Mouse (Mus musculus) lung, embryonic 15.5 days (tissue): ENCODE results near the gene Tmem214. TPM values are rescaled to one million over a fixed set of nuclear protein-coding genes. Genes with fewer than 3 reads are reported as not detected.

ENCODE experiments used
- ATAC-seq: fragments of 200-750 bp; cut with Nextera tagmentation; 2 replicates; pipeline ENCODE4 v1.8.0; 2017; ENCODE audit warnings: moderate number of reproducible peaks, borderline replicate concordance; ENCODE audit not compliant: low FRiP score, low TSS enrichment; ENCODE audit errors: extremely low read depth
- H3K27ac ChIP-seq: fragments of 300-500 bp; sonication (generic); 2 replicates; pipeline ENCODE4 v1.5.1; 2015; ENCODE audit warnings: moderate library complexity, mild to moderate bottlenecking, inconsistent platforms
- H3K27me3 ChIP-seq: fragments of 300-500 bp; sonication (generic); 2 replicates; pipeline ENCODE4 v1.6.1; 2015; ENCODE audit warnings: inconsistent platforms
- H3K36me3 ChIP-seq: fragments of 300-500 bp; sonication (generic); 2 replicates; pipeline ENCODE4 v1.6.1; 2015; ENCODE audit warnings: inconsistent platforms
- H3K4me1 ChIP-seq: fragments of 300-500 bp; sonication (generic); 2 replicates; pipeline ENCODE4 v1.6.1; 2015; ENCODE audit warnings: inconsistent platforms
- H3K4me2 ChIP-seq: fragments of 300-500 bp; sonication (generic); 2 replicates; pipeline ENCODE4 v1.6.1; 2015; ENCODE audit warnings: inconsistent platforms, mild to moderate bottlenecking, moderate library complexity
- H3K4me3 ChIP-seq: fragments of 300-500 bp; sonication (generic); 2 replicates; pipeline ENCODE4 v1.5.1; 2015; ENCODE audit warnings: mild to moderate bottlenecking, inconsistent platforms
- H3K9ac ChIP-seq: fragments of 300-500 bp; sonication (generic); 2 replicates; pipeline ENCODE4 v1.6.1; 2015; ENCODE audit warnings: inconsistent platforms
- H3K9me3 ChIP-seq: fragments of 300-500 bp; sonication (generic); 2 replicates; pipeline ENCODE4 v1.6.1; 2016; ENCODE audit warnings: inconsistent platforms
- WGBS: fragments of 180-500 bp; shearing (Covaris S2); methylation state at CpG from one replicate; pipeline ENCODE4 v1.1.7; 2015; 5-methylcytosine and 5-hydroxymethylcytosine counted together
- polyA plus RNA-seq: library from polyadenylated mRNA; unstranded; fragments of >200 nt; fragmentation: Nextera tagmentation; extraction: Ambion mirVana; gene quantifications from 2 replicates; pipeline ENCODE4 v1.2.1, GENCODE M21; 2015

The Tmem214 gene
- 78.4 and 79.8 TPM in 2 replicates for polyA plus RNA-seq

- no peak within 1 kb of the TSS for H3K9ac ChIP-seq
- 92% methylated on average over 3 of the region's 3 CpGs for WGBS
- peak within 1 kb of the TSS; percentile 66 for H3K4me2 ChIP-seq
- no peak within 1 kb of the TSS for H3K27ac ChIP-seq
- H3K4me3 ChIP-seq, result 0 out of 2 replicates have a peak within 1 kb of the TSS, but pooled peaks have one; percentile 83
- no peaks in the 10 kb centered on the region for H3K27me3 ChIP-seq
- peaks cover 17% of the 10 kb centered on the region for H3K36me3 ChIP-seq
- H3K9me3 ChIP-seq, result no peaks in the 10 kb centered on the region
- H3K4me1 ChIP-seq, result peaks cover 16% of the 10 kb centered on the region
- no peak for ATAC-seq
Measured at GRCm38 (mm10) chr5:30867712-30868111, at the start of gene Tmem214. TSS of gene Tmem214 (plus strand) at chr5:30868012.

- no peak for ATAC-seq
- 88% methylated on average over 8 of the region's 8 CpGs for WGBS
- no peak overlapping the region for H3K4me2 ChIP-seq
- H3K27me3 ChIP-seq, result no peaks in the 10 kb centered on the region
- H3K9me3 ChIP-seq, result no peaks in the 10 kb centered on the region
- H3K9ac ChIP-seq, result no peak overlapping the region
- peaks cover 19% of the 10 kb centered on the region for H3K4me1 ChIP-seq
- no peaks in the 10 kb centered on the region for H3K36me3 ChIP-seq
- no peak overlapping the region for H3K27ac ChIP-seq
- H3K4me3 ChIP-seq, result no peak overlapping the region
Measured at GRCm38 (mm10) chr5:30818758-30819309, 49.0 kb upstream of the Tmem214 start.

- H3K36me3 ChIP-seq, result no peaks in the 10 kb centered on the region
Measured at GRCm38 (mm10) chr5:30822689-30823088, 45.1 kb upstream of the Tmem214 start.

GRCm38 (mm10) chr5:30823091-30823490 is 44.7 kb upstream of the Tmem214 start:
- H3K9ac ChIP-seq, result no peak overlapping the region
- no peaks in the 10 kb centered on the region for H3K36me3 ChIP-seq
- 91% methylated on average over 3 of the region's 3 CpGs for WGBS
- ATAC-seq, result no peak
- no peaks in the 10 kb centered on the region for H3K9me3 ChIP-seq
- no peak overlapping the region for H3K4me3 ChIP-seq
- no peaks in the 10 kb centered on the region for H3K27me3 ChIP-seq
- no peak overlapping the region for H3K4me2 ChIP-seq
- H3K27ac ChIP-seq, result no peak overlapping the region
- no peaks in the 10 kb centered on the region for H3K4me1 ChIP-seq

More at GRCm38 (mm10) chr5:30822689-30823088, 45.1 kb upstream of the Tmem214 start:
- no peaks in the 10 kb centered on the region for H3K27me3 ChIP-seq
- H3K4me3 ChIP-seq, result no peak overlapping the region
- H3K9ac ChIP-seq, result no peak overlapping the region
- 66% methylated on average over 5 of the region's 5 CpGs for WGBS
- no peak overlapping the region for H3K4me2 ChIP-seq
- H3K4me1 ChIP-seq, result no peaks in the 10 kb centered on the region
- no peak for ATAC-seq
- H3K27ac ChIP-seq, result no peak overlapping the region
- H3K9me3 ChIP-seq, result no peaks in the 10 kb centered on the region

GRCm38 (mm10) chr5:30824124-30824988 is 43.5 kb upstream of the Tmem214 start:
- Histone ChIP-seq H3K27ac (no peak overlapping the region), H3K4me3 (no peak overlapping the region), H3K9ac (no peak overlapping the region), H3K27me3 (no peaks in the 10 kb centered on the region), H3K4me2 (no peak overlapping the region), H3K4me1 (no peaks in the 10 kb centered on the region), H3K36me3 (no peaks in the 10 kb centered on the region), H3K9me3 (no peaks in the 10 kb centered on the region)
- 87% methylated on average over 11 of the region's 11 CpGs for WGBS
- no peak for ATAC-seq

GRCm38 (mm10) chr5:30825166-30825565 is 42.6 kb upstream of the Tmem214 start:
- H3K27ac ChIP-seq, result no peak overlapping the region
- H3K4me1 ChIP-seq, result no peaks in the 10 kb centered on the region
- no peaks in the 10 kb centered on the region for H3K36me3 ChIP-seq
- H3K4me2 ChIP-seq, result no peak overlapping the region
- WGBS, result 54% methylated on average over 10 of the region's 10 CpGs
- ATAC-seq, result no peak
- H3K4me3 ChIP-seq, result no peak overlapping the region
- H3K27me3 ChIP-seq, result no peaks in the 10 kb centered on the region
- no peak overlapping the region for H3K9ac ChIP-seq
- H3K9me3 ChIP-seq, result no peaks in the 10 kb centered on the region

GRCm38 (mm10) chr5:30825821-30826220 is 42.0 kb upstream of the Tmem214 start:
- no peaks in the 10 kb centered on the region for H3K9me3 ChIP-seq
- 77% methylated on average over 6 of the region's 6 CpGs for WGBS
- H3K27me3 ChIP-seq, result no peaks in the 10 kb centered on the region
- no peak overlapping the region for H3K4me2 ChIP-seq
- ATAC-seq, result no peak
- H3K9ac ChIP-seq, result no peak overlapping the region
- H3K4me1 ChIP-seq, result no peaks in the 10 kb centered on the region
- no peak overlapping the region for H3K4me3 ChIP-seq
- H3K27ac ChIP-seq, result no peak overlapping the region
- no peaks in the 10 kb centered on the region for H3K36me3 ChIP-seq

- no peaks in the 10 kb centered on the region for H3K36me3 ChIP-seq
- no peak overlapping the region for H3K4me3 ChIP-seq
- H3K4me1 ChIP-seq, result no peaks in the 10 kb centered on the region
- H3K9me3 ChIP-seq, result no peaks in the 10 kb centered on the region
- H3K4me2 ChIP-seq, result no peak overlapping the region
- ATAC-seq, result no peak
- no peaks in the 10 kb centered on the region for H3K27me3 ChIP-seq
- H3K9ac ChIP-seq, result no peak overlapping the region
- H3K27ac ChIP-seq, result no peak overlapping the region
- WGBS, result 88% methylated on average over 3 of the region's 3 CpGs
Measured at GRCm38 (mm10) chr5:30833416-30833815, 34.4 kb upstream of the Tmem214 start.

- Histone ChIP-seq H3K27me3 (no peaks in the 10 kb centered on the region), H3K36me3 (no peaks in the 10 kb centered on the region), H3K9ac (no peak overlapping the region), H3K4me3 (no peak overlapping the region), H3K9me3 (no peaks in the 10 kb centered on the region), H3K4me2 (no peak overlapping the region), H3K4me1 (no peaks in the 10 kb centered on the region), H3K27ac (no peak overlapping the region)
- ATAC-seq, result no peak
- 67% methylated on average over 2 of the region's 2 CpGs for WGBS
Measured at GRCm38 (mm10) chr5:30839731-30840130, 28.1 kb upstream of the Tmem214 start.

- no peaks in the 10 kb centered on the region for H3K9me3 ChIP-seq
- no peaks in the 10 kb centered on the region for H3K4me1 ChIP-seq
- WGBS, result 43% methylated on average over 3 of the region's 3 CpGs
- H3K27ac ChIP-seq, result no peak overlapping the region
- no peaks in the 10 kb centered on the region for H3K27me3 ChIP-seq
- H3K9ac ChIP-seq, result no peak overlapping the region
- H3K4me3 ChIP-seq, result no peak overlapping the region
- H3K36me3 ChIP-seq, result no peaks in the 10 kb centered on the region
- H3K4me2 ChIP-seq, result no peak overlapping the region
- no peak for ATAC-seq
Measured at GRCm38 (mm10) chr5:30841896-30842295, 25.9 kb upstream of the Tmem214 start.

- Histone ChIP-seq H3K9me3 (no peaks in the 10 kb centered on the region), H3K36me3 (no peaks in the 10 kb centered on the region), H3K4me3 (no peak overlapping the region), H3K27me3 (no peaks in the 10 kb centered on the region), H3K4me1 (peaks cover 31% of the 10 kb centered on the region), H3K27ac (peak overlapping the region; percentile 93), H3K4me2 (peak overlapping the region; percentile 16; the same call in 1 of the 2 replicates), H3K9ac (no peak overlapping the region)
- ATAC-seq, result peak; percentile 81
- WGBS, result 33% methylated on average over 6 of the region's 6 CpGs
Measured at GRCm38 (mm10) chr5:30849891-30850555, 17.8 kb upstream of the Tmem214 start.

GRCm38 (mm10) chr5:30850556-30850925 is 17.3 kb upstream of the Tmem214 start:
- WGBS, result 48% methylated on average over 2 of the region's 2 CpGs
- H3K9me3 ChIP-seq, result no peaks in the 10 kb centered on the region
- H3K4me2 ChIP-seq, result peak overlapping the region; percentile 16; the same call in 1 of the 2 replicates
- no peak for ATAC-seq
- H3K9ac ChIP-seq, result no peak overlapping the region
- no peak overlapping the region for H3K4me3 ChIP-seq
- H3K27me3 ChIP-seq, result no peaks in the 10 kb centered on the region
- H3K27ac ChIP-seq, result peak overlapping the region; percentile 93
- peaks cover 31% of the 10 kb centered on the region for H3K4me1 ChIP-seq
- H3K36me3 ChIP-seq, result no peaks in the 10 kb centered on the region
